Comparison of ENCODE assay signal across 19 mouse cellular contexts in genomic region chr13:96172290-96172689, GRCm38 (mm10). TPM values are rescaled to one million over a fixed set of nuclear protein-coding genes. Genes with fewer than 3 reads are reported as not detected.
"Had no signal": no experiment of that assay in that cellular context is flagged by ENCODE, and none has a peak within 500 bp of the region (broad histone marks: within the 10 kb centered on the region; RNA-seq: fewer than 3 reads in every experiment).

No protein-coding gene starts in this region.

- H3K9ac ChIP-seq: lung, embryonic 15.5 days; midbrain, embryonic 13.5 days; midbrain, embryonic 15.5 days; neural tube, embryonic 12.5 days; stomach, embryonic 15.5 days had no signal

- H3K4me3 ChIP-seq: lung, embryonic 15.5 days; megakaryocyte, embryonic 14.5 days; midbrain, embryonic 13.5 days; midbrain, embryonic 15.5 days; neural tube, embryonic 12.5 days; stomach, embryonic 15.5 days had no signal

- H3K4me2 ChIP-seq: lung, embryonic 15.5 days; midbrain, embryonic 11.5 days; midbrain, embryonic 13.5 days; midbrain, embryonic 15.5 days; neural tube, embryonic 12.5 days; stomach, embryonic 15.5 days had no signal

- H3K27ac ChIP-seq: lung, embryonic 15.5 days; macrophage; midbrain, embryonic 13.5 days; midbrain, embryonic 15.5 days; neural tube, embryonic 12.5 days; stomach, embryonic 15.5 days; stomach, postnatal 0 days had no signal

- H3K9me3 ChIP-seq: lung, embryonic 15.5 days; megakaryocyte, embryonic 14.5 days; midbrain, embryonic 13.5 days; midbrain, embryonic 15.5 days; neural tube, embryonic 12.5 days; stomach, embryonic 15.5 days had no signal

- H3K36me3 ChIP-seq: lung, embryonic 15.5 days; midbrain, embryonic 13.5 days; midbrain, embryonic 15.5 days; neural tube, embryonic 12.5 days; stomach, embryonic 15.5 days had no signal

- DNase-seq: lung, adult 2 months; lung, postnatal 14 days; lung, postnatal 36 days; right cerebral cortex, postnatal 14 days; thymus, adult 2 months; thymus, postnatal 25 days; thymus, postnatal 4 days had no signal

- H3K4me1 ChIP-seq: megakaryocyte, embryonic 14.5 days; neural tube, embryonic 12.5 days; stomach, embryonic 15.5 days had no signal

- H3K27me3 ChIP-seq: lung, embryonic 15.5 days; midbrain, embryonic 13.5 days; midbrain, embryonic 15.5 days; neural tube, embryonic 12.5 days; stomach, embryonic 15.5 days had no signal

- ATAC-seq: lung, postnatal 0 days; midbrain, embryonic 13.5 days; midbrain, embryonic 15.5 days had no signal

RNA-seq across cellular contexts. Expression of gene Sv2c, which starts 39.9 kb away (rescaled TPM):
- total RNA-seq: megakaryocyte progenitor cell, adult 5-6 weeks; monocyte, adult 5-6 weeks had no signal
- polyA plus RNA-seq: macrophage had no signal
